ENCODE assay signal across 31 mouse cellular contexts in genomic region chr17:41402417-41402816, GRCm38 (mm10).
A peak's percentile ranks its signal among the peaks of the same experiment; 100 is the strongest.
DNase-seq lines count a peak whose midpoint lies in the region; ATAC-seq and TF ChIP-seq lines count a peak whose summit lies in the region.
"Had no signal": no experiment of that assay in that cellular context is flagged by ENCODE, and none has a peak within 500 bp of the region (broad histone marks: within the 10 kb centered on the region; RNA-seq: fewer than 3 reads in every experiment).

No protein-coding gene starts in this region.

- no peaks in the 10 kb centered on the region for H3K27me3 ChIP-seq in heart, postnatal 0 days (ENCODE audit: control insufficient read depth, insufficient read depth, low read length)
- no peaks in the 10 kb centered on the region for H3K27me3 ChIP-seq in limb, embryonic 13.5 days
- H3K27me3 ChIP-seq in limb, embryonic 10.5 days (ENCODE audit: low read depth, poor library complexity, severe bottlenecking) = no peaks in the 10 kb centered on the region
- H3K27me3 ChIP-seq: CH12.LX; embryonic facial prominence, embryonic 12.5 days; forebrain, embryonic 12.5 days; forebrain, embryonic 15.5 days; heart, embryonic 13.5 days; hindbrain, embryonic 13.5 days; intestine, embryonic 15.5 days had no signal

- no peak overlapping the region for H3K4me2 ChIP-seq in heart, postnatal 0 days (ENCODE audit: low read depth, low read length)
- no peak overlapping the region for H3K4me2 ChIP-seq in limb, embryonic 13.5 days (replicated peaks)
- H3K4me2 ChIP-seq: embryonic facial prominence, embryonic 12.5 days; forebrain, embryonic 12.5 days; forebrain, embryonic 15.5 days; heart, embryonic 13.5 days; hindbrain, embryonic 13.5 days; intestine, embryonic 15.5 days had no signal

- no peaks in the 10 kb centered on the region for H3K36me3 ChIP-seq in heart, postnatal 0 days (replicated peaks; ENCODE audit: control insufficient read depth, insufficient read depth, low read length)
- H3K36me3 ChIP-seq in limb, embryonic 13.5 days = no peaks in the 10 kb centered on the region
- no peaks in the 10 kb centered on the region for H3K36me3 ChIP-seq in limb, embryonic 10.5 days
- H3K36me3 ChIP-seq: embryonic facial prominence, embryonic 12.5 days; forebrain, embryonic 12.5 days; forebrain, embryonic 15.5 days; G1E; heart, embryonic 10.5 days; heart, embryonic 13.5 days; hindbrain, embryonic 10.5 days; hindbrain, embryonic 13.5 days; intestine, embryonic 15.5 days had no signal

- 41% methylated on average over 3 of the region's 3 CpGs for WGBS in heart, postnatal 0 days
- WGBS in limb, embryonic 13.5 days = 43% methylated on average over 3 of the region's 3 CpGs
- 79% methylated on average over 3 of the region's 3 CpGs for WGBS in limb, embryonic 10.5 days

- H3K9ac ChIP-seq in heart, postnatal 0 days (replicated peaks; ENCODE audit: low read depth, low read length) = no peak overlapping the region
- no peak overlapping the region for H3K9ac ChIP-seq in limb, embryonic 13.5 days
- H3K9ac ChIP-seq: embryonic facial prominence, embryonic 12.5 days; forebrain, embryonic 12.5 days; forebrain, embryonic 15.5 days; heart, embryonic 13.5 days; hindbrain, embryonic 13.5 days; intestine, embryonic 15.5 days had no signal

- H3K4me3 ChIP-seq in heart, postnatal 0 days (ENCODE audit: low read depth, low read length) = no peak overlapping the region
- H3K4me3 ChIP-seq in limb, embryonic 13.5 days = no peak overlapping the region
- H3K4me3 ChIP-seq in limb, embryonic 10.5 days = no peak overlapping the region
- H3K4me3 ChIP-seq: embryonic facial prominence, embryonic 12.5 days; erythroblast, embryonic 14.5 days; forebrain, embryonic 12.5 days; forebrain, embryonic 15.5 days; heart, embryonic 10.5 days; heart, embryonic 13.5 days; hindbrain, embryonic 10.5 days; hindbrain, embryonic 13.5 days; intestine, embryonic 15.5 days had no signal

- no peaks in the 10 kb centered on the region for H3K4me1 ChIP-seq in heart, postnatal 0 days (ENCODE audit: control insufficient read depth, insufficient read depth)
- no peaks in the 10 kb centered on the region for H3K4me1 ChIP-seq in limb, embryonic 13.5 days
- H3K4me1 ChIP-seq in limb, embryonic 10.5 days = no peaks in the 10 kb centered on the region
- H3K4me1 ChIP-seq: embryonic facial prominence, embryonic 12.5 days; forebrain, embryonic 12.5 days; forebrain, embryonic 15.5 days; heart, embryonic 10.5 days; heart, embryonic 13.5 days; hindbrain, embryonic 10.5 days; hindbrain, embryonic 13.5 days; intestine, embryonic 15.5 days had no signal

- DNase-seq in heart, postnatal 0 days (ENCODE audit: low spot score) = no peak
- DNase-seq in heart, adult 18-20 months = no peak
- DNase-seq in limb, embryonic 10.5 days (ENCODE audit: low spot score) = no peak
- DNase-seq in Muller cell, postnatal 12 days (ENCODE audit: inconsistent ontology term) = peak; percentile 45
- peak; percentile 1 for DNase-seq in mesoderm, embryonic 11.5 days (ENCODE audit: low read depth, low spot score)
- DNase-seq in ovary, postnatal 10 days (ENCODE audit: low spot score) = no peak
- DNase-seq in gastrocnemius, adult 18-20 months (ENCODE audit: low spot score) = no peak
- DNase-seq: adrenal gland, postnatal 10 days; adrenal gland, postnatal 36 days; B cell, adult 2 months; cerebellum, adult 18-20 months; cerebellum, adult 9-10 months; cerebellum, postnatal 14 days; gastrocnemius, postnatal 10 days; gastrocnemius, postnatal 36 days; heart, adult 11 months; heart, postnatal 10 days; heart, postnatal 36 days had no signal

- no peak for TF ChIP-seq EP300 in heart, postnatal 0 days (IDR thresholded peaks at IDR 0.05; ENCODE audit: low read depth)

- H3K9me3 ChIP-seq in heart, postnatal 0 days (replicated peaks; ENCODE audit: control insufficient read depth, low read length) = no peaks in the 10 kb centered on the region
- H3K9me3 ChIP-seq in limb, embryonic 13.5 days = no peaks in the 10 kb centered on the region
- H3K9me3 ChIP-seq in limb, embryonic 10.5 days (replicated peaks) = no peaks in the 10 kb centered on the region
- H3K9me3 ChIP-seq: embryonic facial prominence, embryonic 12.5 days; forebrain, embryonic 12.5 days; forebrain, embryonic 15.5 days; G1E; heart, embryonic 10.5 days; heart, embryonic 13.5 days; hindbrain, embryonic 10.5 days; hindbrain, embryonic 13.5 days; intestine, embryonic 15.5 days had no signal

- TF ChIP-seq CTCF in heart, postnatal 0 days (IDR thresholded peaks at IDR 0.05; ENCODE audit: low read depth) = no peak

- H3K27ac ChIP-seq in heart, postnatal 0 days (ENCODE audit: low read depth) = no peak overlapping the region; the same call in 1 of the 2 replicates
- no peak overlapping the region for H3K27ac ChIP-seq in limb, embryonic 13.5 days
- H3K27ac ChIP-seq in limb, embryonic 10.5 days = no peak overlapping the region
- H3K27ac ChIP-seq: embryonic facial prominence, embryonic 12.5 days; forebrain, embryonic 12.5 days; forebrain, embryonic 15.5 days; heart, embryonic 10.5 days; hindbrain, embryonic 10.5 days; hindbrain, embryonic 13.5 days; intestine, embryonic 15.5 days had no signal

- peak; percentile 49; the same call in 1 of the 2 replicates for ATAC-seq in heart, postnatal 0 days (ENCODE audit: insufficient read depth, low read depth)
- peak; percentile 28; the same call in 1 of the 2 replicates for ATAC-seq in limb, embryonic 13.5 days (ENCODE audit: low FRiP score, low read depth)
- ATAC-seq: forebrain, embryonic 15.5 days; hindbrain, embryonic 16.5 days; intestine, embryonic 15.5 days had no signal

Comparison
In these comparisons a context has a peak if more than half of its experiments do, and no peak if none do; other contexts are left out.
1. DNase-seq: peak in Muller cell, postnatal 12 days (single experiment) and mesoderm, embryonic 11.5 days (single experiment); none in heart, postnatal 0 days (single experiment), heart, adult 18-20 months (0 of 2), limb, embryonic 10.5 days (single experiment), ovary, postnatal 10 days (single experiment) and gastrocnemius, adult 18-20 months (single experiment).